Mouse (Mus musculus): ENCODE results near the gene Atrn. TPM values are rescaled to one million over a fixed set of nuclear protein-coding genes. Genes with fewer than 3 reads are reported as not detected.
A peak's percentile ranks its signal among the peaks of the same experiment; 100 is the strongest.

The Atrn gene
- polyA plus RNA-seq, 1 experiment = 6.2 TPM

- peaks cover 3% of the 10 kb centered on the region for H3K4me1 ChIP-seq (ENCODE audit: control insufficient read depth, insufficient read depth, low read length)
- H3K27ac ChIP-seq (ENCODE audit: control insufficient read depth, insufficient read depth, low read depth, low read length, poor library complexity) = no peak overlapping the region
- no peak overlapping the region for H3K4me3 ChIP-seq (replicated peaks; ENCODE audit: control insufficient read depth, low read depth, low read length)
- TF ChIP-seq POLR2A (IDR thresholded peaks at IDR 0.05; ENCODE audit: borderline replicate concordance, control insufficient read depth, low read depth, low read length) (no peak), CTCF (IDR thresholded peaks at IDR 0.05; ENCODE audit: control insufficient read depth, insufficient read depth, low read length) (no peak)
- 80% methylated on average over 4 of the region's 4 CpGs for WGBS
These were observed 21.7 kb downstream of the Atrn start for GRCm38 (mm10) chr2:130928031-130928430.

GRCm38 (mm10) chr2:130928530-130928929, 22.2 kb downstream of the Atrn start:
- no peak overlapping the region for H3K27ac ChIP-seq (ENCODE audit: control insufficient read depth, insufficient read depth, low read depth, low read length, poor library complexity)
- peaks cover 3% of the 10 kb centered on the region for H3K4me1 ChIP-seq (ENCODE audit: control insufficient read depth, insufficient read depth, low read length)
- H3K4me3 ChIP-seq (replicated peaks; ENCODE audit: control insufficient read depth, low read depth, low read length) = no peak overlapping the region
- TF ChIP-seq CTCF (IDR thresholded peaks at IDR 0.05; ENCODE audit: control insufficient read depth, insufficient read depth, low read length) = no peak
- TF ChIP-seq POLR2A (IDR thresholded peaks at IDR 0.05; ENCODE audit: borderline replicate concordance, control insufficient read depth, low read depth, low read length) = no peak

- H3K27ac ChIP-seq (ENCODE audit: control insufficient read depth, insufficient read depth, low read depth, low read length, poor library complexity) = peak overlapping the region; percentile 88
- 31% methylated on average over 5 of the region's 5 CpGs for WGBS
- H3K4me1 ChIP-seq (ENCODE audit: control insufficient read depth, insufficient read depth, low read length) = peaks cover 2% of the 10 kb centered on the region
- TF ChIP-seq POLR2A (IDR thresholded peaks at IDR 0.05; ENCODE audit: borderline replicate concordance, control insufficient read depth, low read depth, low read length) (no peak), CTCF (IDR thresholded peaks at IDR 0.05; ENCODE audit: control insufficient read depth, insufficient read depth, low read length) (no peak)
- H3K4me3 ChIP-seq (replicated peaks; ENCODE audit: control insufficient read depth, low read depth, low read length) = peak overlapping the region; percentile 21
These were observed 23.7 kb downstream of the Atrn start for GRCm38 (mm10) chr2:130929994-130930393.

- H3K4me3 ChIP-seq (replicated peaks; ENCODE audit: control insufficient read depth, low read depth, low read length) = peak overlapping the region; percentile 16
- WGBS = 46% methylated on average over 12 of the region's 12 CpGs
These were observed 26.6 kb downstream of the Atrn start for GRCm38 (mm10) chr2:130932865-130933264.

GRCm38 (mm10) chr2:130949781-130950180, 43.5 kb downstream of the Atrn start:
- no peak for TF ChIP-seq CTCF (IDR thresholded peaks at IDR 0.05; ENCODE audit: control insufficient read depth, insufficient read depth, low read length)
- no peak for TF ChIP-seq POLR2A (IDR thresholded peaks at IDR 0.05; ENCODE audit: borderline replicate concordance, control insufficient read depth, low read depth, low read length)
- Histone ChIP-seq H3K4me1 (ENCODE audit: control insufficient read depth, insufficient read depth, low read length) (no peaks in the 10 kb centered on the region), H3K4me3 (replicated peaks; ENCODE audit: control insufficient read depth, low read depth, low read length) (no peak overlapping the region), H3K27ac (ENCODE audit: control insufficient read depth, insufficient read depth, low read depth, low read length, poor library complexity) (no peak overlapping the region)
- WGBS = 76% methylated on average over 2 of the region's 2 CpGs

More at GRCm38 (mm10) chr2:130932865-130933264, 26.6 kb downstream of the Atrn start:
- peaks cover 3% of the 10 kb centered on the region for H3K4me1 ChIP-seq (ENCODE audit: control insufficient read depth, insufficient read depth, low read length)
- H3K27ac ChIP-seq (ENCODE audit: control insufficient read depth, insufficient read depth, low read depth, low read length, poor library complexity) = no peak overlapping the region
- TF ChIP-seq CTCF (IDR thresholded peaks at IDR 0.05; ENCODE audit: control insufficient read depth, insufficient read depth, low read length) (no peak), POLR2A (IDR thresholded peaks at IDR 0.05; ENCODE audit: borderline replicate concordance, control insufficient read depth, low read depth, low read length) (no peak)

GRCm38 (mm10) chr2:130950548-130950947, 44.3 kb downstream of the Atrn start:
- H3K4me3 ChIP-seq (replicated peaks; ENCODE audit: control insufficient read depth, low read depth, low read length) = no peak overlapping the region
- 3% methylated on average over 1 of the region's 1 CpGs for WGBS

GRCm38 (mm10) chr2:130958906-130959305, 52.6 kb downstream of the Atrn start:
- no peak overlapping the region for H3K4me3 ChIP-seq (replicated peaks; ENCODE audit: control insufficient read depth, low read depth, low read length)
- no peaks in the 10 kb centered on the region for H3K4me1 ChIP-seq (ENCODE audit: control insufficient read depth, insufficient read depth, low read length)
- 75% methylated on average over 2 of the region's 2 CpGs for WGBS
- H3K27ac ChIP-seq (ENCODE audit: control insufficient read depth, insufficient read depth, low read depth, low read length, poor library complexity) = no peak overlapping the region
- TF ChIP-seq POLR2A (IDR thresholded peaks at IDR 0.05; ENCODE audit: borderline replicate concordance, control insufficient read depth, low read depth, low read length) = no peak
- TF ChIP-seq CTCF (IDR thresholded peaks at IDR 0.05; ENCODE audit: control insufficient read depth, insufficient read depth, low read length) = no peak

More at GRCm38 (mm10) chr2:130950548-130950947, 44.3 kb downstream of the Atrn start:
- no peaks in the 10 kb centered on the region for H3K4me1 ChIP-seq (ENCODE audit: control insufficient read depth, insufficient read depth, low read length)
- TF ChIP-seq CTCF (IDR thresholded peaks at IDR 0.05; ENCODE audit: control insufficient read depth, insufficient read depth, low read length) = peak; percentile 88
- no peak for TF ChIP-seq POLR2A (IDR thresholded peaks at IDR 0.05; ENCODE audit: borderline replicate concordance, control insufficient read depth, low read depth, low read length)
- H3K27ac ChIP-seq (ENCODE audit: control insufficient read depth, insufficient read depth, low read depth, low read length, poor library complexity) = no peak overlapping the region

- Histone ChIP-seq H3K27ac (ENCODE audit: control insufficient read depth, insufficient read depth, low read depth, low read length, poor library complexity) (no peak overlapping the region), H3K4me1 (ENCODE audit: control insufficient read depth, insufficient read depth, low read length) (no peaks in the 10 kb centered on the region), H3K4me3 (replicated peaks; ENCODE audit: control insufficient read depth, low read depth, low read length) (no peak overlapping the region)
- no peak for TF ChIP-seq CTCF (IDR thresholded peaks at IDR 0.05; ENCODE audit: control insufficient read depth, insufficient read depth, low read length)
- TF ChIP-seq POLR2A (IDR thresholded peaks at IDR 0.05; ENCODE audit: borderline replicate concordance, control insufficient read depth, low read depth, low read length) = no peak
These were observed 55.6 kb downstream of the Atrn start for GRCm38 (mm10) chr2:130961851-130962250.

- H3K27ac ChIP-seq (ENCODE audit: control insufficient read depth, insufficient read depth, low read depth, low read length, poor library complexity) = no peak overlapping the region
- 86% methylated on average over 1 of the region's 1 CpGs for WGBS
These were observed 58.7 kb downstream of the Atrn start for GRCm38 (mm10) chr2:130965042-130965441.

More at GRCm38 (mm10) chr2:130965042-130965441, 58.7 kb downstream of the Atrn start:
- H3K4me3 ChIP-seq (replicated peaks; ENCODE audit: control insufficient read depth, low read depth, low read length) = no peak overlapping the region
- TF ChIP-seq CTCF (IDR thresholded peaks at IDR 0.05; ENCODE audit: control insufficient read depth, insufficient read depth, low read length) = no peak
- H3K4me1 ChIP-seq (ENCODE audit: control insufficient read depth, insufficient read depth, low read length) = no peaks in the 10 kb centered on the region
